Mouse (Mus musculus) urinary bladder, adult 2 months (tissue): Measurements from ENCODE around the gene Sumf1. TPM values are rescaled to one million over a fixed set of nuclear protein-coding genes. Genes with fewer than 3 reads are reported as not detected.

Experiments
- DNase-seq: peaks from one replicate; pipeline ENCODE4 v3.0.0; 2022; ENCODE audit warnings: low spot score
- polyA plus RNA-seq: library from polyadenylated mRNA; depleted of rRNA; stranded (reverse); fragments of >200 nt; gene quantifications from 2 replicates; pipeline ENCODE4 v1.2.3, GENCODE M21; 2012; rRNA removed

Gene Sumf1
- 28.7 and 33.3 TPM in 2 replicates for polyA plus RNA-seq

DNA sequence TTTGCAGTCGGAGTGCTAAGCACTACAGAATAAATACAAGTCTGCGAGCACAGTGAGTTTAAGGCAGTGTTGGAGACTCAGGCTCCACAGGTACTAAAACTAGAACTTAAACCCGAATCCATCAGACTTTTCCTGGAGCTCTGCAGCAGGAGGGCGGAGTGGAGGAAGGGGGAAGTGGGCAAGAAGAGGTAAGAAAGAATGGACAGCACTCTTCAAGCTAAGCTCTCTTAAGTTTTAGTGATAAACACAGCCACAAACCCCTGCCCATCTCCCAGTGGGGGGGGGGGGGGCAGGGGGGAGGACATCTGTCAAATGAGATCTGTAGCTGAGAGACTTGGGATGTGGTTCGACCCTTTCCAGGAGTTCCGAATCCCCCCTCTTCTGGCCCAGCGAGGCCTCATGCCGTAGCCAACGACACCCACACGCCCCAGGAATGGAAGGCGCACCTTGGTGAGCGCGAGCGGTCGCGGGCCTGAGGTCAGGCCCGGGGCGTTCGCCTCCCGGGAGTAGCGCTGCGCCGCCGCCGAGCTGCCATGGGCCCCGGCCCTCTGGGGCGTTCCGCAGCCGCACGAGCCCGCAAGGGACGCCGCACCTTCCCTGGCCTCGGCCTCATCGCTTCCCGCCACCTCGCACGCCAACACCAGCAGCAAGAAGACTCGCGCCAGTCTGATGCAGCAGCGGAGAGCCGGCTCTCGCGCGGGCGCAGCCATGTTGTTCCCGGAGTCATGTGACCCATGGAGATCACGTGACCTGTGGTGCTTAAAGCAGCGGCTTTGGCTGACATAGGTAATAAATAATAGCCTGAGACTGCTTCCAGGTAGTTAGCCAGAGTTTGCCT, at the start of gene Sumf1:
Sumf1 (minus strand) TSS at position 736 of the 838 bp plus-strand sequence.
- DNase-seq: peak; percentile 80

DNA sequence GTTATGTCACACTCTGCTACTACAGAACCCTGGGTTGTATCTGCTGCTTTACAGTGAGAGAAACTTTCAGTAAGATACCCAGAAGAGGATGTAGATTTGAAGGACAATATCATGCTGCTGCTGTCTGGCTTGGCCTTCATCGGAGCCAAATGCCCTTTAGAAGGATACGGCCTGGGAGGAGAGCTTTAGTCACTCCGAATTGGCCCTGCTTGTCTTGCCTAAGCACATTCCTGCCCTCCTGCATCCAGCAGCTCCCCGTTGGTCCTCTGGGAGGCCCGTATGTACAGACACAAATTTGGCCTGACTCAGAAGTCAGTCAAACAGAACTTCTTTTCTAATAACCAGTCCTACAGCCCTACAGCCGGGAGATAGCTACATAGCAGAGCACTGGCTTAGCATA, 49.2 kb upstream of the Sumf1 start:
- DNase-seq: no peak

DNA sequence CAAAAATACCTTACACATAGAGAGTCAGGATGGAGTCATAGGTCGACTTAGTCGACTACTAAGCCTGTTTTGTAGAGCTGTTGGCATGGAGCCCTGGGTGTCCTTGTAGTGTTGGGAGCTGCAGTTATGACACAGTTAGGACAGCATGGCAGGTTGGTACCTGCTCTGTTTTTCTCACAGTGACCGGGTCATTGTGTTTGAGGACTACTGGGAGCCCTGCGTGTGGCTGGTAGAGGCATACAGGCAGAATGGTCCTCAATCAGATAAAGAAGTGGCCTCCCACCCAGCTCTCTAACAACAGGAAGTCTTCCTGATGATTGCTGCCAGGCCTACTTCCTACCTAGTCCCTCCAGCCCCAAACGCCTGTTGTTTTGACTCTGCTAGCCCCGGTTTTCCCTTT, 47.7 kb upstream of the Sumf1 start:
- DNase-seq: no peak

DNA sequence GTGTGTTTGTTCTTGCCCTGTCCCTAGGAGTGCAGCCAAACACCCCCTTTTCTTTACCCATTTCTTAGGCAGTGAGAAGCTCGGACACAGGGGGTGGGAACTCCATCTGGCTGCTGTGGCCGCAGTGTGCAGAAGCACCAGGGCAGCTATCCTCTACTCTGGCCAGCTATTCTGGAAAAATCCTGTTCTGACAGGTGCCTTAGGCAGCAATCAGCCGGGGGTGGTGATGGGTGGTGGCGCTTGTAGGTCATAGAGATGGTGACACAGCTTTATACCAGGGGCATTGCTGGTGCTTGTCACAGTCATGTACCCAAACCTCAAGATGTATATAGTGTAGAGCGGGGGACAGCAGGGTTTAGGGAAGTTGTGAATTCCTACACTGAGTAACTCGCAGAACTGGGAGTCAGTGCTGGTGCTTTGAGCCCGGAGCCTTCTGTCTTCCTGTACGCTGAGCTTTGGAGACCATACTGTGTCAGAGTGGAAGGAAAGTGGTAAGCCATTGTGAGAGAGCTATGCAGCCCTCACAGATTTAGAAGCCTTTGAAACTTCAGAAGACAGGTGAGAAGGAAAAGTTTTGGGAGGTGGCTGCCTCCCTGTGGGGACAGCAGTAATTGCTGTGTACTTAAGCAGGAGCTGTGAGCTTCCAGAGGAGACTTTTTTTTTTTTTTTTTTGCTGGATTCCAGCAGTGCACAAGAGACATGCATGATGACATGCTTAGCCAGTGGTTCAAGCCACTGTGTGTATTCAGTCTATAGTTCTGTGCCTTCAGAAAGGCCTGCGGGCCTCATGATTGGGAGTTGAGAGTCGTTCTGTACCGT, 46.7 kb upstream of the Sumf1 start:
- DNase-seq: no peak

DNA sequence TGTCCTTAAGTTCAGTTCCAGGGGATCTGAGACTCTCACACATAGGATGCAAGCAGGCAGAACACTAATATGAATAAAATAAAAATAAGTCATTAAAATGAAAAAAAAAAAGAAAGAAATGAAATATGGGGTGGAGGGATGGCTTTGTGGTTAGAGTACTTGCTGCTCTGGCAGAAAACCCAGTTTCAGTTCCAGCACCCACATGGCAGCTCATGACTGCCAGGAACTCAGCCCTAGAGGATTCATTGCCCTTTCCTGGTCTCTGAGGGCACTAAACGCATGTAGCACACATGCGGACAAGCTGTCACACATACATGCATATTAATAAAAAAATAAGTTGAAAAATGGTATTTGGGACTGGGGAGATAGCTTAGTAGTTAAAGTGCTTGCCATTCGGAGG, 45.2 kb upstream of the Sumf1 start:
- DNase-seq: no peak

DNA sequence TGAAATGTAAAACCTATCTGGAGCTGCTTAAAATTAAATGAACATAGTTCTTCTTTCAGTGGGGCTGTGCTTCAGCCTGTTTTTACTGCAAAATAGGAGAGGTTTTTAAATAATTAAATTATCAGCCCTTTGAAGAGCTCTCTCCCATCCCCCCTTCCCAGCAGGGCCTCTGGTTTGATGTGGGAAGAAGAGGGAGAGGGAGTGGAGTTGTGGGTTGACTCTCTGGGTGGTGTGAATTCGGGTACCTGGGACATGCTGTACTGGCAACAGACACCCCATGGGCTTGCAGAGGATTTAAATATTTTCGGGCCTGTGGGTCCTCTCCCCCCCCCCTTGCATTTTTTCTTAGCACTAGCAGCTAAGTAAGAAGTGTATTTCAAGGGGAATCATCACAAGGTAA, 43.2 kb upstream of the Sumf1 start:
- no peak for DNase-seq

DNA sequence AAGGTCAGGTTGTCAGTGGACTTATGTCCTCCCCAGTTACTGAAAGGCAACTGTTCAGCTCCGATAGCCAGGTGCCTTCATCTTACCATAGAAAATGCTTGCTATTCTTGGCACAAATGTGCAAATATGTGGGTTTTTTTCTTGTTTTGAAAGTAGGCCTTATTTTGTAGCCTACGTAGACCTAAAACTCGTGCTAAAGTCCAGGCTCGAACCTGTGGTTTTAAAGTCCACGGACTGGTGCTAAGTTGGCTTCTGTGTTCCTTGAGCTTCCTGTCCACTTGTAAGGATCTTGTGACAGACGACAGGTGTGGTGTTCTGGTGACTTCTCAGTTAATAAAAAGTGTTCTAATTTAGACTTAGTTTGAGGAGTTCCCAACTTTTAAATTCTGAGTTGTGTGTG, 42.7 kb upstream of the Sumf1 start:
- DNase-seq: no peak

DNA sequence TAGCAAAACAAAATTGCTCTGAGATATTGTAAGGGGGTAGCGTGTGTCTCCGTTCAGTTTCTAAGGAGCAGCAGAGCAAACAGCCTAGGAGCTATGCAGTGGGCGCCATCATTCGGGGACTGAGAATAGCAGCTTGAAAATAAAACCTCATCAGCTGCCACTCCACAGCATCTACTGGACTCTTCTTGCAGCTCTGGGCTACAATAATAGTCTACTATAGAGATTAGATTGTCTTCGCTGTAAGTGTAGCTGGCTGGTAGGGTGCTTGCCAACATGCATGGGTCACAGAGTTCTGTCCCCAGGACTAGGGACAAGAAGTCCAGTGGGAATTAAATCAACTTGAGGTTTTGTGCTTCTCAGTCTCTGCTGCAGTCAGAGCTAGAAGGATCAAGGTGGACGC, 42.1 kb upstream of the Sumf1 start:
- DNase-seq: no peak

DNA sequence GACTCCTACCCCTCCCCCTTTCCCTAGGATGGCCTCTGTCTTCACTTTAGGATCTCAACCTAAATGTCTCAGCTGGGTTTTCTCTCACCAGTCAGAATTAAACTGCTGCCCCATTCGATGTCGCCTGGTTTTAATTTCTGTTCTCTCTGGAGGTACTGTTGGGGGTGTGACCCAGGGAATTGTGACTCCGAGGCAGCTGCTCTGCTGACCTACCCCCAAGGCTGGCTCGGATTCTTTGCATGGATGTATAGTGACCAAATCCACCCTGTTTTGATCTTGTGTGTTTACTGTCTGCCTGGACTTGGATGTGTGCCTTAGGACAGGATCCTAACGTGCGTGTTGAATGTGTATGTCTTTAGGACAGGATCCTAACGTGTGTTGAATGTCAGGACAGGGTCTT, 40.8 kb upstream of the Sumf1 start:
- no peak for DNase-seq

DNA sequence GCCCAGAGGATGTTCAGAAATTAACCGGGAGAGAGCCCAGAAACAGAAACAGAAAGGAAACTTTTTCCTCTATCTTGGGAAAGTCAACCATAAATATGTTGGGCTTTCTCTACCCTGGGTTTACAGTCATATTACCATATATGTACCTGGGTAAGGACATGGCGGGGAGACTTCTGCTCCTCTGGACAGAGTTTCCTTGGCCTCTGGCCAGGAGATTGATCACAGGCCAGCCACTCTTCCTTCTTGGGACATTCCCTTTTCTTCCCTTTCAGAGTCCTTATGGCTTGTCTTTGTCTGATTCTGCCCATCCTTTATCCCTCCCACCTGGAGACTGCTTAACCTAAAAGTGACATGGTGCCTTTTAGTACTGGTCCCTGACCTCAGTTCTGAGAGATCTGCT, 39.6 kb upstream of the Sumf1 start:
- no peak for DNase-seq

DNA sequence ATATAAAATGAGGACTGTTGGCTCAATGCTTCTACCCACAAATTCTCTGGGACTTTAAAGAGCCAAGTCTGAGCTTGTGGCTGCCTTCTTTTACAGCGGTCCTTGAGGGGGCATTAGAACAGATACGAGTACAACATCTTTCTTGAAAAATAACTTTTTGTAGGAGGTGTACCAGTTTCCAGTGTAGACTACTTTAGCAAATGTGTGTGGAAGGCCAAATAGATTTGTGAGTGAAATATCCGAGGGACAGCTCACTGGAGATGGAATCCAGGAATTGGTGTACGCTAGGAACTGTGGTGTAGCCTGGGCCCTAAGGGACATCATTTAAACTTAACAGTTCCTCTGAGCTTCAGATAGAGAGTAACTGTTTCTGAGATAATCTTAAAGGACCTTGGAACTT, 39.0 kb upstream of the Sumf1 start:
- DNase-seq: no peak

DNA sequence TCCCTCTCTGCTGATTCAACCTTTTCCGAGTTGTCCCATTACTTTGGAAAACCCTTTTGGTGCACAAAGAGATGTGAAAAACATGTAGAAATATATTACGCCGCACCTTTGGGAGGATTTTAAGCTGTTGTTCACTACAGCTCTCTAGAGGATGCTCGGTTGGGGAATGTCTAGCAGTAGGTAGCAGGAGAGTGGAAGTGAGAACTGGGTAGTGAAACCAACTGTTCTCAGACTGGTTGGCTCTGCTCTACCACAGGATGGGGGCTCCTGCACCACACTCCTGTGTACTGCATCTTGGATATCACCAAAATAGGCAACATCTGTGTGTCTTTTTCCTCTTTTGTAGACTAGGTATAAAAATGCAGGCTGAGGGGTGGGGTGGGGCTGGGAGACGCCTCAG, 37.5 kb upstream of the Sumf1 start:
- DNase-seq: no peak

DNA sequence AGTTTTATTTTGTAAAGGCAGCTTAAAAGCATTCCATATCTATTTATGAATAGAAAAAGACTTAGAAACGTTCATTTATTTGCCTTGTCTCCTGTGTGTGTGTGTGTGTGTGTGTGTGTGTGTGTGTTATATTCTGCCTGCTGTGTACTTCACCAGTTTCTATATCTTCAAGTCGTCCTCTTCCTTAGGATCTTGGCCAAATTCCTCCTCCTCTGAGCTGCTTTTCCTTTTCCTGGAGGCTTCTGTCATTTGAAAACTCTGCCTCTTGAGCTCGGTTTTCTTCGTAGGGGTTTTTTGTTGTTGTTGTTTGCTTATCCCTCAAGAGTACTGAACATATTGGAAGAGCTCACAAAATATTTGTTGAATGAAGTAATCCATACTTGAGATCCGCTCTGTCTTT, 37.1 kb upstream of the Sumf1 start:
- DNase-seq: no peak

DNA sequence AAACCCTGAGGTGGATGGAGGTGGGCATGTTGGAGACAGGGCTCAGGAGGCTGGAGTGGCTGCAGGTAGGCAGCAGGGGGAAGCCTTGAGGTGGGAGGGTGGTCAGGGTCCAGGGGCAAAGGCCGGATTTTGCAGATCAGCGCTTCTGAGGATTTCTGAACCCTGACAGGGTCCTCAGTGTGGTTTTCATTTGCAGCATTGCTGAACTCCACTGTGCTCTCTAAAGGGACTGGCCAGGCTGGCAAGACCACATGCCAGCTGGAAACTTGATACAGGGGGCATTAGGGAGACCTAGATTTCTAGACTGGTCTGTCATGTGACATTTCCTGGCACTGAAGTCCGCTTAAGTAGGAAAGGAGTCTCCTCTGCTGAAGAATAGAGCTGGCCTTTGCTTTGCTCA, 32.6 kb upstream of the Sumf1 start:
- no peak for DNase-seq

DNA sequence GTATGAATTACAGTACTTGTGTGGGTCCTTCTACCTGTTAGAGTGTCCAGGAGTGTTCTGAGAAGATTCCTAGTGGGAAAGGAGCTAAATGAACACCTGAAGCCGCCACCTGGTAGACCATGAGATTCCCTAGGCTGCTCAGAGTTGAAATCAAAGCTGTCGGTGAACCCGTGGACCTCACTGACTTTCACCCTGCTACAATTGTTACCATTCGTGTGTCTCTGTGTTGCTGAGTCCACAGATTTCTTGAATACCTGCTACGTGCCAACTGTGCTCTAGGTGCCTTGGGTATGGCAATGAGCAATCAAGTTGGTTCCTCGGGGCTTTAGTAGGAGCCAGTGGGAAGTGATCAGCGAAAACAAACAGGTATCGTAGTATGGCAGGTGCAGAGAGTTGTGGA, 31.4 kb upstream of the Sumf1 start:
- DNase-seq: no peak

DNA sequence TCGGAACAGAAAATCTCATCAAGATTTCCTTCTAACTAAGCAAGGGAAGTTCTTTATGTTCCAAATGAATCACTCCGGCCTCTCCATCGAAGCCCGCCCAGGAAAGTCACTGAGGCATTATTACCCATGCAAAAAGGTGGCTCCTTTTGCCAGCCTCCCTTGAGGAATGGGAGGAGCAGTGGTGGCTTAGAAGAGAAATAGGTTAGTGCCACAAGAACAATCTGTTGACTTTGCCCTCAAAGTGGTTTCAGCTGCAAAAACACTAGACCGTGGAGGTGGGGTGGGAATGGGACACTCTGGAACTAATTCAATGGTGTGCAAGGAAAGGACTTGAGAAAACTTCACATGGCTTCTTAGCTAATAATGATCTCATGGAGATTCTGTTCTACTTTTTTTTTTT, 30.7 kb upstream of the Sumf1 start:
- DNase-seq: no peak

DNA sequence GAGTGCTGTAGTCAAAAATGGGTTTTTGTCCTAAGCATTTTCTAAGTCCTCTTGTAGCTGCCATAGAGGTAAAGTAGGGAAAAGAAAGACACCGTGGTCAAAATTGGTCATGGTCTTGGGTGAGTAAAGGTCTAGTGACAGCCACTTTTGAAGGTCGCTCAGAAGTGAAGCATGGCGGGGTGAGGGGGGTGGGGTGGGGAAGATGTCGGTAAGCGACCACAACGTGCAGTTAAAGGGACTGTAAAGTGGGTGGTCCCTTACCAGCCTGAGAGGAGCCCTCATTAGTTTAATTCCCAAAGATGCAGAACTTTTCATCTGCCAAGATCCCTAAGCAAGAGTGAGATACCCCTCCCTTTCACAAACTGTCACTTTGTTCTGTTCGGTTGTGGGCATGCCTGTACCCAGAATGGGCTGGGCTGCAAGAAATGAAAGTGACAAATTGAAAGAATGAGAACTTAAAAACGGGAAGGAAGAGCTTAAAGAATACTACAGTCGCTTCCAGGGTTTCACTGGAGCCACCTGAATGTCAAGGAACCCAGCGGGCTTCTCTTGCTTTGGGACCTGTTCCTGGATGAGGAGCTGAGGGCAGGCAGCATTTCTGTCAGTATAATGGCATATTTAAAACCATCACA, 29.0 kb upstream of the Sumf1 start:
- DNase-seq: no peak

DNA sequence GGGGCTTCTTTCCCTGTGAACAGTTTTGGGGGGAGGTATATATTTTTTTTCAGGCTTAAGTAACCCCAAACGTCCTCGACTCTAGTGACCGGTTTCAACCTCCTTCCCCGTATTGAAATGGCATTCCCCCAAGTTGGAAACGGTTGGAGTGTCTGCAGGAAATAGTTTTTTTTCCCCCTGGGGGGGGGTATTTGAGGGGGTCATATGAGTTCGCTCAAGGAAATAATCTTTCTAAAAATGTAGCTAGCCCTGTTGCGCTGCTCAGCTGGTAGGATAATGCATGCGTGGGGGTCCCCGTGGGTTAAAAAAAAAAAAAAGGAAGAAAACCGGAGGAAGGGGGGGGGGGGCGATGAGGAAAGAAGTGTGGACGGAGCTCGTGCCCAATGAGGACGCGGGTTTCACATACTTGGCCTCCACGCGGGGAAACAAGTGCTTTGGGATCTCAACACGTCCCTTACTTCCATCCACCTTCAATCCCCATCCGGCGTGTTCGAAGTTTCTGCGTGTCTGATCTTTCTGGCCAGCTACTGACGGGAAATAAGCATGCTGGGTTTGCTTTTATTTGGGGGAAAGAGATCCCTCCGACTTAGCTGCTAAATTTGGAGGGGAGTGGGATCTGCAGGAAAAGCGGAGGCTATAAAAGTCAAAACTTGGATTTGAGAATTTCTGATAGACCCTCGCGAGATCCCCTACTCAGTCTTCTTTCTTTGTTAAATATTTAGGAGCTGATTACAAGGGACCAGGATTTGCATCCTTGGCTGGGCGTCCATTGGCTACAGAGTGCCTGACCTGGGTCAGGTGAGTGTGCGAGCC, 28.3 kb upstream of the Sumf1 start:
- DNase-seq: no peak

DNA sequence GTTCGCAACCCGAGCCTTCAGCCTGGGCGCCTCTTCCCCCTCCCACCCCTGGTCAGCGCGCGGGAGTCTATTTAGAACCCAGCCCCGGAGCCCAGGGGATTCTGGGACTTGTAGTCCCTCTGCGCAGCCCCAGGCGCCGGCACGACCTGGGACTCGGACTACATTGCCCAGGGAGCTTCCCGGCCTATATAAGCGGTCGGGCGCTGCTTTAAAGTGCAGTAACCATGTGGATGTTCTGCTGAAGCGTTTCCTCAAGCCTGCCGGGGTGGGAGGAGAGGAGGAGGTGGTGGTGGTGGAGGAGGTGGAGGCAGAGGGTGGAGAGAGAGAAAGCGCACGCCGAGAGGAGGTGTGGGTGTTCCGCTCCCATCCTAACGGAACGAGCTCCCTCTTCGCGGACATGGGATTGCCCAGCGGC, 27.5 kb upstream of the Sumf1 start, which contains the start of gene Itpr1:
Itpr1 (plus strand) TSS at position 216 of the 415 bp plus-strand sequence.
- DNase-seq: peak; percentile 96

DNA sequence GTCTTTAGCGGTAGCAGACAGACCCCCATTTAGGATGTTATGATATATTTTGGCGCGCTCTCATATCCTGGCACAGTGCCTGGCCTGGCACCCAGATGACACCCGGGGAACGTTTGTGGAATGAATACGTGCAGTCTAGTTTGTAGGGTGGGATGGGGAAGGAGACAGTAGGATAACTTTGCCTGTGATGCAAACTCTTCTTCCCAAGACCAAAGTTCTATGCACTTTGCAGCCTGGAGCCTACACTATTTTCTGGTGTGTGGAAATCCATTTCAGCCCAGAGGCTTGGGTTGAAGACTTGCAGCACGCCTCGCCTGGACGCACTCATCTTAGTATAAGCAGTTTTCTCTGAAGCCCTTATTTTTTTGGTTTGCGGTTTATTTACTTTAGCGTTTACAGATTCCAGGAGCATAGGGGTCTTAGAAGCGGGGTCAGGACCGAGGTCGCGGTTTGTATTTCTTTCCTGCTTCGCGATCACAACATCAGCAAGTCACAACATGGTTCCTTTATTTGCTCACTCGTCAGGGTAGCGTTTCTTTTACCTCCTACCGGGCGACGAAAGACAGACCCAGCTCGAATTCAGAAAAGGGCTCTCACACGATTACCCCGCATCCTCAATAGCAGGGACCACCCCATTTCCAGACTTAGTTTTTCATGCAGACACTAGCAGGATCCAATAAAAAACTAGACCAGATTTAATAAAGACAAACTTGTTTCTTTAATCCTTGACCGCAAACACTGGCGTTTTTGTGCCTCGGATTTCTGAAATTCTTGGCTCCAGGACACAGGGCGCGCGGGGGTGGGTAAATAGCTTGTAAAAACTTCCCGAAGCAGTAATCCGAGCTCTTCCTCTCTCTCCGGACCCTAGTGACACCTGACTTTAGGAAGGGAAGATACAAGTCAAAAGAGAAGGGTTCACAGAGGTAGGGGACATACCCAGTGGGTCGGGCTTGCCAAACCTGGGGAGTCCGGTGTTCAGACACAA, 26.8 kb upstream of the Sumf1 start:
- no peak for DNase-seq
